Mouse (Mus musculus) layer of hippocampus, adult 18-20 months (tissue): Measurements from ENCODE around the gene Nt5dc3. TPM values are rescaled to one million over a fixed set of nuclear protein-coding genes. Genes with fewer than 3 reads are reported as not detected.

Experiments used
- DNase-seq, 2 experiments: peaks; one replicate each; pipeline ENCODE4 v3.0.0; 2022; ENCODE audit warnings: low spot score in 2 of 2
- long read RNA-seq: library from polyadenylated mRNA; stranded (forward); transcript quantifications from one replicate; pipeline ENCODE4 v2.0.0, GENCODE M21; 2021
- total RNA-seq, 2 experiments: library from RNA; stranded (reverse); gene quantifications; 2 replicates each; pipeline ENCODE4 v1.2.3; 2021

The Nt5dc3 gene
- 100 to 1,000 TPM; 132 to 138 TPM for total RNA-seq
- long read RNA-seq, full-length matches to known transcripts, result 34 of 52 reads
- long read RNA-seq, partial matches to known transcripts, result 0 of 52 reads
- long read RNA-seq, other reads (novel, unspliced or antisense), result 18 of 52 reads

GRCm38 (mm10) chr10:86778398-86779116, at the start of gene Nt5dc3:
TSS of gene Nt5dc3 (plus strand) at chr10:86779005.
- peak; percentile 91 to 96 for DNase-seq

DNA sequence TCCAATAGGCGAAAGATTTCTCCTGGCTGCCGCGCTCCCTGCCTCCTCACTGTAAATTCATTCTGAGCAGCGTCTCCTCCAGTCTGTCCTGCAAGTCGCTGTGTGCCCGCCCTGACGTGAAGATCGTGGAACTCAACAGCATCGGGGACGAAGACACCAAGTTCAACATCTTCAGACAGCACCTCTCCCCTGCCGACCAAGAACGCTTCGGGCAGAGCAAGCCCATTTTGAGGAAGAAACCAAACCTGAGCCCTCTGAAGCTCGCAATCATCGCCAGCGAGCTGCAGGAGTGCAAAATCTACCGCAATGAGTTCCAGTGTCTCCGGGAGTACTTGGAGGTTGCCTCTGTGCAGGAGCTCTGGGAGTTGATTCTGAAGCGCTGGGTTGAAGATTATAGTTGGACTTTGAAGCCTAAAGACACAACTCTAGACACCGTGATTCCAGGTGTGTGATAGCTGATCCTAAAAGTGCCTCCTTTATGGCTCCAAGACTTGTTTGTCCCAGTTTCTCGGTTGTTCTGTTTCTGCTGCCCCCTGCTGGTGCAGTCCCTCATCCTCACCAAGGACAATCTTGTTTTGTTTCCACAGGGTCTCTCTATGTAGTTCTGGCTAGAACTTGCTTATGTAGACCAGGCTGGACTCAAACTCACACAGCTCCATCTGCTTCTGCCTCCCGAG, 47.8 kb upstream of the Nt5dc3 start:
- peak; percentile 50 to 94 for DNase-seq

GRCm38 (mm10) chr10:86731500-86731863, 47.3 kb upstream of the Nt5dc3 start:
- DNase-seq, result no peak

DNA sequence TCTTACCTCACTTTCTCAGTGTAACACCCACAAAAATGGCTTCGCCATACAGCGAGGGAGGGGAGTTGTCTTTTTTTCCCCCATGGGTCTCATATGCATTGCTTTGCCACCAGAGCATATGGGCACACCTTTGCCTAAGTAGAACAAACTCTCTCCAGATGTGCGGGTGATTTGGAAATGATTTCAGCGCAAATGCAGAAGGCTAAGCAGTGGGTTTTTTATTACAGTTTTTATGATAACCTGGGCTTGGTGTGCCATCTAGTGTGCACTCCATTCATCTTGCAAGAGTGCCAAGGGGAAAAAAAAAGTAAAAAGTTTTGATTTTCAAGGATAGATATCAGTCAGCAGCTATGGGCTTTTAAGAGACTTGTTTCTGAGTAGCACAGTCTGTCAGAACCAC, 43.8 kb upstream of the Nt5dc3 start:
- DNase-seq, result no peak

- no peak for DNase-seq
Observed at GRCm38 (mm10) chr10:86742918-86743317, 35.9 kb upstream of the Nt5dc3 start.

- no peak for DNase-seq
Observed at GRCm38 (mm10) chr10:86744306-86744705, 34.5 kb upstream of the Nt5dc3 start.

GRCm38 (mm10) chr10:86755816-86756502, 22.8 kb upstream of the Nt5dc3 start:
- no peak for DNase-seq

- DNase-seq, result no peak
Observed at GRCm38 (mm10) chr10:86757724-86758123, 21.1 kb upstream of the Nt5dc3 start.

GRCm38 (mm10) chr10:86758211-86758610, 20.6 kb upstream of the Nt5dc3 start:
- DNase-seq, result no peak

- DNase-seq, result no peak
Observed at GRCm38 (mm10) chr10:86761236-86761635, 17.6 kb upstream of the Nt5dc3 start.

GRCm38 (mm10) chr10:86761722-86762383, 17.0 kb upstream of the Nt5dc3 start:
- peak in 1 of 2 experiments; percentile 34 for DNase-seq

GRCm38 (mm10) chr10:86762384-86762730, 16.4 kb upstream of the Nt5dc3 start:
- DNase-seq, result no peak

- no peak for DNase-seq
Observed at GRCm38 (mm10) chr10:86763672-86764071, 15.1 kb upstream of the Nt5dc3 start, which contains the start of gene Gm49358. TSS of gene Gm49358 (plus strand) at chr10:86763972.

DNA sequence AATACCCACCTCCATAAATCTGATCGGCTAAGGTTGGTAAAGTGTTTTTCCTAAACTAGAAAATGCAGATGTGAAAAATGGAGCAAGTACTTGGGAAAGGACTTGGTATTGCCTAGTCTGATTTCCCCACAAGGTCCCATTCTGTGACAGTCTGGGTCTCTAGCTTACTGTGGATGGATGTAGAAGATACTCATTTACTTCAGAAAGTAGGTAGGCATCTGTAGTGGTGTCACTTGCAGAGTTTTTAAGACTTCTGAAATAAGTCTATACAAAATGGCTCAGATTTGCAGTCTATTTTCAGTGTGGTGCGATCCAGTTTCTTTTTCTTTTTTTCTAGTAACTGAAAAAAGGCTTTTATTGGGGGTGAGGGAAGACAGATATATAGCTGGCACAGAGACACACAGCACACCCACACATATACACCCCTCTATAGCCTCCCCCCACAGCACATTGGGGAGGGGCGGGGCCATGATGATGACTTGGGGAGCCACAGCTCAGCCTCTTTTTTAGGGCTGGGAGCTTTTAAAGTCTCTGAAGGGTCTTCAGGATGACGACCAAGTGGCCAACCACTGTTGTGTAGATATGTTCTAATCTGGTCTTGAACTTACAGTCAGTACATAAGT, 13.3 kb upstream of the Nt5dc3 start:
- no peak for DNase-seq

GRCm38 (mm10) chr10:86769216-86769615, 9.6 kb upstream of the Nt5dc3 start:
- DNase-seq, result no peak

DNA sequence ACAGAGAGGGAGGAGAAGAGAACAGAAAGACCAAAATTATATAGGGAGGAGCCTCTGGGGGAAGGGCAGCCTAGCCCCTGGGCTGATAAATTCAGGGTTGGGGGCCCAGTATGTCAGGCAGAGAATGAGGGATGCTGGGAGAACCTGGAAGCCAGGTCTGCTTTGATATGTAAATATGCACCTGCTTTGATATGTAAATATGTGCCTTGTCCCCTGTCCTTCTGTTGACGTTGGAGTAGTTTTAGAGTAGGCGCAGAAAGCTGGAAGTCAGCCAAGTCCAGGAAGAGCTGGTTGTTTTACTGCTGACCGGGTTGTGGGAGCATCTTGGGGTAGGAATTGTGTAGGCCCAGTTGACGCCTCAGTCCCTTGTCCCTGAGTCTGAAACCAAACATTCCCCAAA, 9.0 kb upstream of the Nt5dc3 start:
- no peak for DNase-seq

- DNase-seq, result no peak
Observed at GRCm38 (mm10) chr10:86771701-86772100, 7.1 kb upstream of the Nt5dc3 start.

DNA sequence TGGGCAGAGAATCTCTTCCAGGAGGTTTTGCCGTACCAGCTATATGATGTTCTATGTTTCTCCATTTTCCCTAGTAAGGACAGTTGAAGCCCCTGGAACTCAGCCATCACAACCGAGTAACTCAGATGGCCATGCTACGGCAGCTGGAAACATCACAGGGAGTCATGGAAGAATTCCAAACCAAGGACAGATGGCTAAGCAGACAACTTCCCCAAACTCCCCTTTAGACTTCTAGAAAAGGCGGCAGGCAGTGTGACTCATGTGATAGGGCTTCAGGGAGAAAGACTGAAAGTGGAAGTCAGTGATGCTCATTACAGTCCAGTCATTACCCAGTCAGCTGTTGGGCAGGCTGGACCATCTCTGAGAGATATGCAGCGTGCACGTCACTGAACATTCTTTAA, 6.6 kb upstream of the Nt5dc3 start:
- DNase-seq, result no peak

GRCm38 (mm10) chr10:86773360-86773759, 5.4 kb upstream of the Nt5dc3 start:
- no peak for DNase-seq

- no peak for DNase-seq
Observed at GRCm38 (mm10) chr10:86776281-86776680, 2.5 kb upstream of the Nt5dc3 start.
